Mouse (Mus musculus) bone marrow macrophage, adult 2 months (primary cell): ENCODE measurements around the gene Aldh1a1.

ENCODE experiments used
- CTCF ChIP-seq: IDR thresholded peaks from 2 replicates; pipeline ENCODE4 v1.5.1; 2012; ENCODE audit warnings: low read depth, mild to moderate bottlenecking, low read length, moderate library complexity
- POLR2A ChIP-seq: IDR thresholded peaks from 2 replicates; pipeline ENCODE4 v1.6.1; 2012; ENCODE audit warnings: mild to moderate bottlenecking, low read depth, low read length, borderline replicate concordance

DNA sequence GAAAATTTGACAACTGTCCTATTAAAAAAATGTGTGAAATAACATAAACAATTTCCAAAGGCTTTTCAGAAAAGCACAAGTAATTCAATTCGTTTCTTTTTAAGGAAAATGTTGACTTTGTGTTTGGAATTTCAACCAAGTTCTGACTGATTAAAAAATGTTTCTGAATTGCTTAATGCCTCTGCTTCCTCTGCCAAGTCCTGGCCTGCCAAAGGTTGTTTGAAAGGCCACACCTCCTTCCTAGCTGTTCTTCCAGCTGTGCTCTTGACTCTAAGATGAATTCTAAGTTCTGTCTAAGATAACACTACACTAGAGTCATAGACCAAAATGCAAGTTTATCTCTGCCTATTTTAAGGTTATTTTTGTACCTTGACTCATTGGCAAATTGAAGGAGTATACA, 8.0 kb upstream of the Aldh1a1 start:
- no peak for TF ChIP-seq CTCF
- no peak for TF ChIP-seq POLR2A
